Mouse (Mus musculus): ENCODE measurements around the gene Ank3.

DNA sequence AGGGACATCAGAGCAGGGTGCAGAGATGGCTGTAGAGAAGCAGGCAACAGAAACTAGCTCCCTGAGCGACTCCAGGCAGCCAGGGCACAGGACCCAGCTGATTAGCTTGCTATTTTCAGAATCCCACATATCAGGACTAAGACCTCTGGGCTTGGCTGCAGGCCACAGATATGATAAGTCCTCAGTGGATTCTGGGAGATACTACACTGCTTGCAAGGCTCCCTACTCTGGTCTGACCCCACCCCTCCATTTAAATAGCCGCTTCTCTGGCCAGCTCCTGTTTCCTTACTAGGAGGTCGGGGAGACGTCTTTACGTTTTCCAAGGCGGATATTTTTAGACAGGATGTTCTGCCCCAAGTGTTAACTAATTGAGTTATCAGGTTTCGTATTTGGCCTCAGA lies 386.7 kb downstream of the Ank3 start:
- no peak for TF ChIP-seq CTCF (IDR thresholded peaks at IDR 0.05; ENCODE audit: extremely low read depth, insufficient read length, insufficient replicate concordance, low read depth, low read length)
- TF ChIP-seq POLR2A (IDR thresholded peaks at IDR 0.05; ENCODE audit: low read depth, low read length), result no peak
